Mouse (Mus musculus): ENCODE results near the gene Mark3. TPM values are rescaled to one million over a fixed set of nuclear protein-coding genes. Genes with fewer than 3 reads are reported as not detected.
"Not testable (repeated sequence)": the region's sequence is repeated elsewhere in the genome, so short reads cannot be mapped to it uniquely, and the experiment has no call there.

Gene Mark3
- total RNA-seq, 2 experiments from 2014 or later = 48.2 to 60.7 TPM

DNA sequence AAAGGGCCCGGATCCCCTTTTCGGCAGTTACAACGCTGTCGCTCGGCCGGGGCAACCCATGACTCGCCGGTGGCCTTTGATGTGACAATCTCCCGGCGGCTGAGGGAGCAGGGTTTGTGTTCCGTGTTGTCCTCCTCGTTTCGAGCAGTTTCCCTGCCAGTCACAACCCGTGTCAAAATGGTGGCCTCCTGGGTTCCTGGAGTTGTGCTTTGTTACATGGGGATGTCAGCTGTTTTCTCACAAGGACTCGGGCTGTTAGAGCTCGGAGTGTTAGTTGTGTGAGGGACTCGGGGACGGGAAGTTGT, 35.3 kb upstream of the Mark3 start:
- no peak for DNase-seq
- peak overlapping the region; percentile 99 for H3K27ac ChIP-seq
- intact Hi-C loops (cut with DNase I) = loop anchor here (2.0 kb wide), 1 partner anchor 34 kb away; no protein-coding TSS in a partner anchor
- TF ChIP-seq CTCF (IDR thresholded peaks at IDR 0.05) = no peak
- H3K4me3 ChIP-seq = peak overlapping the region; percentile 85

- H3K27ac ChIP-seq = no peak overlapping the region
- no peak for DNase-seq
- no peak for TF ChIP-seq CTCF (IDR thresholded peaks at IDR 0.05)
- no peak overlapping the region for H3K4me3 ChIP-seq
- intact Hi-C loops (cut with DNase I) = no loop called here
Observed at GRCm38 (mm10) chr12:111547070-111547469, 27.3 kb upstream of the Mark3 start.

DNA sequence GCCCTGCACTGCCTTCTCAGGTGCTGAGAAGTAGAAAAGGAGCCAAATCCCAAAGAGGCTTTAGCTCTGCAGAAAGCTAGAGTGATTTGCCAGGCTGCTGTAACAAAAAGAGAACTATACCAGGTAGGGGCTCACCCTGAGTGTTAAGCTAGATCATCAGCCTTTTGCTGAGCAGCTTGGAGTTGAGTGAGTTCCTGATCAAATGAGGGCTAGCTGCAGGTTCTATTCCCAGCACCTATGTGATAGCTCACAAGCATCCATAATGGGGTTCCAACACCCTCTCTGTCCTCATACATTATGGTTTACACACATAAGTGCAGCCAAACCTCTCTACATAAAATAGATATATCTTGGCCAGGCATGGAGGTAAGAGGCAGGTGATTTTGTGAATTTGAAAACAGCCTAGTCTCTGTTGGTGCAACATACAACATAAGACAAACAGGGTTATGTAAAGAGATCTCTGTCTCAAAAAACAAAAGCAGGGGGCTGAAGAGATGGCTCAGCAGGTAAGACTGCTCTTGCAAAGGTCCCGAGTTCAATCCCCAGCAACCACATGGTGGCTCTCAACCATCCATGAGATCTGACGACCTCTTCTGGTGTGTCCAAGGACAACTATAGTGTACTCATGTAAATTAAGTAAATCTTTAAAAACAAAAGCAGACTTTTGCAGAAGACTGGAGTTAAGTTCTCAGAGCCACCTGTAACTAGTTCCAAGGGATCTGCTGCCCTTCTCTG, 25.6 kb upstream of the Mark3 start:
- TF ChIP-seq CTCF (IDR thresholded peaks at IDR 0.05) = no peak
- H3K27ac ChIP-seq = no peak overlapping the region
- no peak for DNase-seq
- no peak overlapping the region for H3K4me3 ChIP-seq
- intact Hi-C loops (cut with DNase I) = no loop called here

DNA sequence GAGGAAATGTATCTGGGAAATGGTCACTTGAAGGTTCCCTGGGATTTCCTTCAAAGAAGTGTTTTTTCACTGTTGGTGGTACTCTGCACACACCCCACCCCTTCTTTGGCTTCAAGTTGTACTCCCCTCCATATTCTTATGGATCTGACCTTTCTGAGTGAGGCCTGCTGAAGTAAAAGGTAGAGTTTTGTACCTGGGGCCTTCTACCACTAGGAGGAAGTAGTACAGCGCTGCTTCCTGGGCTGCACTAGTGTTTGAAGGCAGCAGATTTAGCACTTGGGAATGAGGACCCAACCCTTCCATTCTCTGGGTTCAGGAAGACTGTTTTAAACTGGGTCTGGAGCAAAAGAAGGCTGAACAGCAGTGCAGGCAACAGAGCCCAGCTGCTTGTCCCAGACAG, 23.6 kb upstream of the Mark3 start:
- TF ChIP-seq CTCF (IDR thresholded peaks at IDR 0.05) = no peak
- intact Hi-C loops (cut with DNase I) = loop anchor here (5.0 kb wide), 1 partner anchor 97 kb away; no protein-coding TSS in a partner anchor
- DNase-seq = no peak
- no peak overlapping the region for H3K27ac ChIP-seq
- H3K4me3 ChIP-seq = no peak overlapping the region

DNA sequence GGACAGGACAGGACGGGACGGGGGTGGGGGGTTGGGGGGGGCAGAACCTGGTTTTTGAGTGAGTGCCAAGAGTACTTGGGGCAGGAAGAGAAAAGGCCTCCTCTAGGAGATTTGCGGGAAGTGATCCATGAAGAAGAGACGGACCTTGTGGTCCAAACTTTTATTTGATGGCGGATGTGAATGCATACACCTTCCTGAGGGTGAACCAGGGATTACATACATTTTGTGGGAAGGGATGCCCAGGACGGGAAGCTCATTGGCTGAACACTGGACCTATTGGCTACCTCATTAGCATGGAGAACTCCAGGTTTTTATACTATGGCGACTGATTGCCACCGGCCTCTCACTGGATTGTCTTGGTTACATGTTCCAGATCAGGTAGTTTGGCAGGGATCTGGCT, 22.0 kb upstream of the Mark3 start:
- no peak for DNase-seq
- no peak for TF ChIP-seq CTCF (IDR thresholded peaks at IDR 0.05)
- Histone ChIP-seq H3K4me3 (no peak overlapping the region), H3K27ac (no peak overlapping the region)
- intact Hi-C loops (cut with DNase I) = loop anchor here (5.0 kb wide), 1 partner anchor 95 kb away; no protein-coding TSS in a partner anchor

GRCm38 (mm10) chr12:111555357-111555756, 19.0 kb upstream of the Mark3 start:
- no peak overlapping the region for H3K27ac ChIP-seq
- intact Hi-C loops (cut with DNase I) = no loop called here
- H3K4me3 ChIP-seq = no peak overlapping the region
- TF ChIP-seq CTCF (IDR thresholded peaks at IDR 0.05) = no peak
- no peak for DNase-seq

DNA sequence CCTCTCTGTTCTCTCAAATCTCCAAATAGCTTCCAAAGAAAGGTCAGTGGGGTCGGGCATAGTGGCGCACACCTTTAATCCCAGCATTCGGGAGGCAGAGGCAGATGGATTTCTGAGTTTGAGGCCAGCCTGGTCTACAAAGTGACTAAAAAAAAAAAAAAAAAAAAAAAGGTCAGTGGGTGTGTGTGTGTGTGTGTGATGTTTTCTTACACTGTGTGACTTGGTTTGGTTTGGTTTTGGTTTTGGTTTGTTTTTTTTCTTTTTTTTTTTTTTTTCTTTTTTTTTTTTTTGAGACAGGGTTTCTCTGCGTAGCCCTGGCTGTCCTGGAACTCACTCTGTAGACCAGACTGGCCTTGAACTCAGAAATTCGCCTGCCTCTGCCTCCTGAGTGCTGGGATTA, 18.4 kb upstream of the Mark3 start:
- H3K27ac ChIP-seq; DNase-seq; intact Hi-C loops (cut with DNase I); H3K4me3 ChIP-seq: not testable (repeated sequence)

DNA sequence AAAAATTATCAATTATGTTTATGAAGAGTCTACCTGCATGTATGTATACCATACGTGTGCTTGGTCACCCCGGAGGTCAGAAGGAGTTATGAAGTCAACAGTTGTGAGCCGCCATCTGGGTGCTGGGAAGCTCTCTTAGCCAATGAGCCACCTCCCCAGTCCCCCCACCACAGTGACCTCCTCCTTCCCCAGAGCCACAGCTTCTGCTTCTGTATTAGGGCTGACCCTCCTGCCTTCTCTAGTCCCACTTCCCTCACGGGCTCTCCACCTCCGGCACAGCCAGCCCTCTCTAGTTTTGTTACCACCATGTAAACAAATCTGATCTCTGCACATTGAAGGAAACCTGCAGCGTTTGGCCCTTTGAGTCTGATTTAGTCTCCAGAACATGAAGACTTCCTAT, 16.8 kb upstream of the Mark3 start:
- TF ChIP-seq CTCF (IDR thresholded peaks at IDR 0.05) = no peak
- Histone ChIP-seq H3K27ac (no peak overlapping the region), H3K4me3 (no peak overlapping the region)
- DNase-seq = no peak
- intact Hi-C loops (cut with DNase I) = no loop called here

GRCm38 (mm10) chr12:111558655-111559054, 15.7 kb upstream of the Mark3 start:
- H3K27ac ChIP-seq = no peak overlapping the region
- no peak overlapping the region for H3K4me3 ChIP-seq
- DNase-seq = no peak
- intact Hi-C loops (cut with DNase I) = no loop called here
- TF ChIP-seq CTCF (IDR thresholded peaks at IDR 0.05) = no peak

DNA sequence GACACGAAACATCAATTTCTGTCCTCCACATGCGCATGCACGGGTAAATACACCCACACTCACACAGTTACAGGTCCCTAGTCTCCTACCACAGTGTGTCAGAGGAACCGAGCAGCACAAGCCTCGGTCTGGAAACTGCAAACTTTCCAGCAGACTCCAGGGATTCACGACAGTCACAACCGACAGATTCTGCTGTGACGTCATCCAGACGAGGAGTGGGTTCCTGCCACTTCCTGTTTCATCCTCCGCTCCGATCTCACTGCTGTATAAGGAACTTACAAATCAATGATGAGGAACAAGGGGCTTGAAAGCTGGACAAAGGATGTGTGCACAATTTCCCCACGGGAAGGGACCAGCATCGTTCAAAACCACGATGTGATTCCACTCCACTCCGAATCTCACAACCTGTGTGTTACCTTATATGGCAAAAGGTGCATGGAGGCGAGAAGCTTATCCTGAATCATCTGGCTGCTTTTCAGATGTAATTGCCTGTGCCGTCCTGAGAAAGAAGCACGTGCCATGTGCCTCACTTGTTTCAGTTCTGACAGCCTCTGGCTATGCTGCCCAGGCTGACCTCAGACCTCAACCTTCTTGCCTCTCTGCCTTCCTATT, 14.6 kb upstream of the Mark3 start:
- peak overlapping the region; percentile 49 for H3K4me3 ChIP-seq
- no peak for TF ChIP-seq CTCF (IDR thresholded peaks at IDR 0.05)

GRCm38 (mm10) chr12:111560286-111560685, 14.0 kb upstream of the Mark3 start:
- TF ChIP-seq CTCF (IDR thresholded peaks at IDR 0.05) = no peak
- no peak overlapping the region for H3K4me3 ChIP-seq

More for the DNA sequence above, 14.6 kb upstream of the Mark3 start:
- H3K27ac ChIP-seq = no peak overlapping the region
- intact Hi-C loops (cut with DNase I) = no loop called here
- no peak for DNase-seq

GRCm38 (mm10) chr12:111562276-111562814, 12.0 kb upstream of the Mark3 start:
- intact Hi-C loops (cut with DNase I) = no loop called here
- no peak for TF ChIP-seq CTCF (IDR thresholded peaks at IDR 0.05)
- no peak overlapping the region for H3K27ac ChIP-seq
- DNase-seq = no peak
- H3K4me3 ChIP-seq = no peak overlapping the region

More at GRCm38 (mm10) chr12:111560286-111560685, 14.0 kb upstream of the Mark3 start:
- intact Hi-C loops (cut with DNase I) = no loop called here
- H3K27ac ChIP-seq = no peak overlapping the region
- no peak for DNase-seq

DNA sequence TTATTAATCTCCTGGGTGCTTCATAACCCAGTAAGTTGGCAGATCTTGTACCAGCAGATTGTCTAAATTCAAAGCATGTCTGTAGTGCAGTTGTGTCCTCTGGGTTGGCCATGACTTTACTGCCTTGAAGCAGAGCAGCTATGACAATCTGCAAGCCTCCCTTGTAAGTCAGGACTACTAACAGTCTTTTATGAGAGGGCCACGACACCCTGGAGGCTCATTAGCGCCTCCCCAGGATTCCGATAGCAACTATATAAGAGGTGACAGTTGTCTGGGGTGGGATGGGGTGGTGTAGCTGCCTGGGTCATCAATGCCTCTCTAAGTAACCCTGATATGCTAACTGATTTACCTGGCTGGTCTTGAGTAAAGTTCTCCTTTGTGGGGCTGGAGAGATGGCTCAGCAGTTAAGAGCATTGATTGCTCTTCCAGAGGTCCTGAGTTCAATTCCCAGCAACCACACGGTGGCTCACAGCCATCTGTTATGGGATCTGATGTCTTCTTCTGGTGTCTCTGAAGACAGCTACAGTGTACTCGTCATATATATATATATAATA, 11.2 kb upstream of the Mark3 start:
- no peak for DNase-seq
- H3K4me3 ChIP-seq = no peak overlapping the region
- TF ChIP-seq CTCF (IDR thresholded peaks at IDR 0.05) = no peak
- intact Hi-C loops (cut with DNase I) = no loop called here
- H3K27ac ChIP-seq = no peak overlapping the region
